Mouse (Mus musculus) midbrain, embryonic 16.5 days (tissue): ENCODE results near the gene Ralgapb. TPM values are rescaled to one million over a fixed set of nuclear protein-coding genes. Genes with fewer than 3 reads are reported as not detected.

Experiments
- ATAC-seq: fragments of 200-750 bp; cut with Nextera tagmentation; 2 replicates; pipeline ENCODE4 v1.8.0; 2017; ENCODE audit warnings: moderate TSS enrichment
- H3K27ac ChIP-seq: fragments of 300-500 bp; sonication (generic); 2 replicates; pipeline ENCODE4 v1.5.1; 2014; ENCODE audit warnings: mild to moderate bottlenecking, low read length, mixed read lengths
- H3K27me3 ChIP-seq: fragments of 300-500 bp; sonication (generic); 2 replicates; pipeline ENCODE4 v1.6.1; 2014; ENCODE audit warnings: low read depth, low read length, mixed read lengths; ENCODE audit not compliant: control insufficient read depth, insufficient read depth
- H3K36me3 ChIP-seq: fragments of 300-500 bp; sonication (generic); 2 replicates; pipeline ENCODE4 v1.6.1; 2014; ENCODE audit warnings: mild to moderate bottlenecking, low read length, moderate library complexity, mixed read lengths; ENCODE audit not compliant: control insufficient read depth, insufficient read depth
- H3K4me1 ChIP-seq: fragments of 300-500 bp; sonication (generic); 2 replicates; pipeline ENCODE4 v1.6.1; 2014; ENCODE audit warnings: mild to moderate bottlenecking, low read length, mixed read lengths; ENCODE audit not compliant: control insufficient read depth, insufficient read depth
- H3K4me2 ChIP-seq: fragments of 300-500 bp; sonication (generic); 2 replicates; pipeline ENCODE4 v1.6.1; 2014; ENCODE audit warnings: mild to moderate bottlenecking, low read length, mixed read lengths
- H3K4me3 ChIP-seq: fragments of 300-500 bp; sonication (generic); 2 replicates; pipeline ENCODE4 v1.5.1; 2014; ENCODE audit warnings: low read depth, mild to moderate bottlenecking, low read length, moderate library complexity, mixed read lengths
- H3K9ac ChIP-seq: fragments of 300-500 bp; sonication (generic); 2 replicates; pipeline ENCODE4 v1.6.1; 2014; ENCODE audit warnings: low read depth, low read length, mixed read lengths
- H3K9me3 ChIP-seq: fragments of 300-500 bp; sonication (generic); replicated peaks from 2 replicates; pipeline ENCODE4 v1.6.1; 2014; ENCODE audit warnings: mild to moderate bottlenecking, low read length, mixed read lengths; ENCODE audit not compliant: control insufficient read depth, poor library complexity, severe bottlenecking
- WGBS: fragments of 180-500 bp; shearing (Covaris S2); extraction: QIAGEN DNeasy Blood & Tissue Kit; methylation state at CpG from one replicate; pipeline ENCODE4 v1.1.7; 2014; 5-methylcytosine and 5-hydroxymethylcytosine counted together
- polyA plus RNA-seq: library from polyadenylated mRNA; unstranded; fragments of >200 nt; fragmentation: Nextera tagmentation; extraction: Ambion mirVana; gene quantifications from 2 replicates; pipeline ENCODE4 v1.2.1, GENCODE M21; 2015

Ralgapb gene
- polyA plus RNA-seq: 19.9 and 25.2 TPM in 2 replicates

GRCm38 (mm10) chr2:158409595-158410021, at the start of gene Ralgapb:
Gene Ralgapb, plus strand, starts transcription at chr2:158409848.
- peak within 1 kb of the TSS; percentile 67 for H3K4me3 ChIP-seq
- H3K4me2 ChIP-seq: peak within 1 kb of the TSS; percentile 93
- H3K9me3 ChIP-seq: no peaks in the 10 kb centered on the region
- H3K27ac ChIP-seq: peak within 1 kb of the TSS; percentile 92
- H3K27me3 ChIP-seq: no peaks in the 10 kb centered on the region
- H3K9ac ChIP-seq: peak within 1 kb of the TSS; percentile 90
- H3K4me1 ChIP-seq: peaks cover 31% of the 10 kb centered on the region
- under 1% methylated on average over 43 of the region's 46 CpGs for WGBS
- no peaks in the 10 kb centered on the region for H3K36me3 ChIP-seq
- peak; percentile 88 for ATAC-seq

- Histone ChIP-seq H3K27ac (peak overlapping the region; percentile 78), H3K27me3 (no peaks in the 10 kb centered on the region), H3K4me3 (peak overlapping the region; percentile 91), H3K9me3 (no peaks in the 10 kb centered on the region), H3K9ac (peak overlapping the region; percentile 90), H3K4me2 (peak overlapping the region; percentile 89), H3K36me3 (peaks cover 22% of the 10 kb centered on the region), H3K4me1 (peaks cover 15% of the 10 kb centered on the region)
- under 1% methylated on average over 41 of the region's 41 CpGs for WGBS
- peak; percentile 92 for ATAC-seq
Measured at GRCm38 (mm10) chr2:158360873-158361677, 48.6 kb upstream of the Ralgapb start.

- WGBS: 37% methylated on average over 8 of the region's 8 CpGs
- Histone ChIP-seq H3K9me3 (no peaks in the 10 kb centered on the region), H3K4me3 (peak overlapping the region; percentile 91; the same call in 1 of the 2 replicates), H3K4me2 (peak overlapping the region; percentile 26; the same call in 1 of the 2 replicates), H3K9ac (no peak overlapping the region), H3K36me3 (peaks cover 16% of the 10 kb centered on the region), H3K27me3 (no peaks in the 10 kb centered on the region), H3K27ac (peak overlapping the region; percentile 78), H3K4me1 (peaks cover 15% of the 10 kb centered on the region)
- peak; percentile 75 for ATAC-seq
Measured at GRCm38 (mm10) chr2:158361678-158362320, 47.8 kb upstream of the Ralgapb start.

GRCm38 (mm10) chr2:158364175-158364574, 45.5 kb upstream of the Ralgapb start:
- ATAC-seq: no peak
- Histone ChIP-seq H3K9ac (no peak overlapping the region), H3K27ac (no peak overlapping the region), H3K4me1 (peaks cover 15% of the 10 kb centered on the region), H3K9me3 (no peaks in the 10 kb centered on the region), H3K4me3 (no peak overlapping the region), H3K4me2 (no peak overlapping the region), H3K36me3 (peaks cover under 1% of the 10 kb centered on the region; the same call in 1 of the 2 replicates), H3K27me3 (no peaks in the 10 kb centered on the region)
- WGBS: 84% methylated on average over 4 of the region's 4 CpGs

- no peak for ATAC-seq
- Histone ChIP-seq H3K27ac (no peak overlapping the region), H3K9ac (no peak overlapping the region), H3K9me3 (no peaks in the 10 kb centered on the region), H3K27me3 (no peaks in the 10 kb centered on the region), H3K4me3 (no peak overlapping the region), H3K4me2 (no peak overlapping the region), H3K4me1 (peaks cover 4% of the 10 kb centered on the region), H3K36me3 (no peaks in the 10 kb centered on the region)
- WGBS: 76% methylated on average over 12 of the region's 12 CpGs
Measured at GRCm38 (mm10) chr2:158365099-158365850, 44.4 kb upstream of the Ralgapb start.

- no peaks in the 10 kb centered on the region for H3K4me1 ChIP-seq
- 88% methylated on average over 5 of the region's 5 CpGs for WGBS
- no peaks in the 10 kb centered on the region for H3K9me3 ChIP-seq
- no peak overlapping the region for H3K9ac ChIP-seq
- H3K27ac ChIP-seq: no peak overlapping the region
- no peak for ATAC-seq
- H3K4me3 ChIP-seq: no peak overlapping the region
- no peaks in the 10 kb centered on the region for H3K36me3 ChIP-seq
- no peak overlapping the region for H3K4me2 ChIP-seq
- no peaks in the 10 kb centered on the region for H3K27me3 ChIP-seq
Measured at GRCm38 (mm10) chr2:158367654-158368053, 42.0 kb upstream of the Ralgapb start.

- Histone ChIP-seq H3K4me2 (no peak overlapping the region), H3K9me3 (no peaks in the 10 kb centered on the region), H3K4me1 (no peaks in the 10 kb centered on the region), H3K27ac (no peak overlapping the region), H3K36me3 (no peaks in the 10 kb centered on the region), H3K27me3 (no peaks in the 10 kb centered on the region), H3K4me3 (no peak overlapping the region), H3K9ac (no peak overlapping the region)
- 94% methylated on average over 8 of the region's 8 CpGs for WGBS
- ATAC-seq: no peak
Measured at GRCm38 (mm10) chr2:158368313-158368712, 41.3 kb upstream of the Ralgapb start.

- no peak overlapping the region for H3K9ac ChIP-seq
- H3K4me3 ChIP-seq: no peak overlapping the region
- H3K36me3 ChIP-seq: no peaks in the 10 kb centered on the region
- H3K27me3 ChIP-seq: no peaks in the 10 kb centered on the region
- 84% methylated on average over 3 of the region's 3 CpGs for WGBS
- 0 out of 2 replicates have a peak, but pooled peaks cover under 1% of the 10 kb centered on the region for H3K4me1 ChIP-seq
- no peak overlapping the region for H3K4me2 ChIP-seq
- H3K9me3 ChIP-seq: no peaks in the 10 kb centered on the region
- no peak overlapping the region for H3K27ac ChIP-seq
- no peak for ATAC-seq
Measured at GRCm38 (mm10) chr2:158369474-158370172, 40.0 kb upstream of the Ralgapb start.
